In genomic region chr10:94849360-94849759, GRCm38 (mm10) we compare ENCODE assay signal across 26 mouse cellular contexts.
"Had no signal": no experiment of that assay in that cellular context is flagged by ENCODE, and none has a peak within 500 bp of the region (broad histone marks: within the 10 kb centered on the region; RNA-seq: fewer than 3 reads in every experiment).

No protein-coding gene starts in this region.

- H3K9ac ChIP-seq: heart, embryonic 13.5 days; heart, embryonic 15.5 days; hindbrain, embryonic 13.5 days; hindbrain, embryonic 15.5 days; intestine, embryonic 15.5 days; limb, embryonic 12.5 days had no signal

- H3K4me3 ChIP-seq: gastrocnemius, adult 2 months; heart, adult 2 months; heart, embryonic 13.5 days; heart, embryonic 15.5 days; hindbrain, embryonic 13.5 days; hindbrain, embryonic 15.5 days; intestine, embryonic 15.5 days; layer of hippocampus, adult 2 months; left cerebral cortex, adult 2 months; limb, embryonic 10.5 days; limb, embryonic 12.5 days had no signal

- H3K27ac ChIP-seq: gastrocnemius, adult 2 months; heart, adult 2 months; heart, embryonic 13.5 days; heart, embryonic 15.5 days; hindbrain, embryonic 13.5 days; hindbrain, embryonic 15.5 days; hindbrain, postnatal 0 days; intestine, embryonic 15.5 days; layer of hippocampus, adult 2 months; left cerebral cortex, adult 2 months; limb, embryonic 10.5 days; limb, embryonic 12.5 days had no signal

- H3K9me3 ChIP-seq: heart, embryonic 13.5 days; heart, embryonic 15.5 days; hindbrain, embryonic 13.5 days; hindbrain, embryonic 15.5 days; intestine, embryonic 15.5 days; limb, embryonic 10.5 days; limb, embryonic 12.5 days had no signal

- H3K36me3 ChIP-seq: heart, embryonic 13.5 days; heart, embryonic 15.5 days; intestine, embryonic 15.5 days; limb, embryonic 10.5 days; limb, embryonic 12.5 days had no signal

- ATAC-seq: hindbrain, postnatal 0 days; intestine, embryonic 15.5 days; intestine, postnatal 0 days had no signal

- H3K4me2 ChIP-seq: heart, embryonic 11.5 days; heart, embryonic 13.5 days; heart, embryonic 15.5 days; hindbrain, embryonic 13.5 days; hindbrain, embryonic 15.5 days; intestine, embryonic 15.5 days; limb, embryonic 12.5 days; liver, embryonic 11.5 days had no signal

- H3K27me3 ChIP-seq: heart, embryonic 15.5 days; hindbrain, embryonic 13.5 days; hindbrain, embryonic 15.5 days; intestine, embryonic 15.5 days had no signal

- H3K4me1 ChIP-seq: heart, embryonic 15.5 days; hindbrain, embryonic 15.5 days; intestine, embryonic 15.5 days; limb, embryonic 12.5 days had no signal

- DNase-seq: gastrocnemius, adult 2 months; gastrocnemius, postnatal 10 days; gastrocnemius, postnatal 25 days; heart, adult 11 months; heart, adult 2 months; heart, postnatal 14 days; heart, postnatal 36 days; kidney, adult 18-20 months; kidney, adult 8-10 months; kidney, postnatal 10 days; kidney, postnatal 25 days; kidney, postnatal 4 days; liver had no signal
